Mouse (Mus musculus) retina, embryonic 14.5 days (tissue): Measurements from ENCODE around the gene Lin37.

Experiments
- DNase-seq: peaks from one replicate; pipeline ENCODE4 v3.0.0-alpha.2; 2015; ENCODE audit warnings: low spot score

Lin37 gene

GRCm38 (mm10) chr7:30552102-30553020 lies 7.3 kb downstream of the Lin37 start, which contains the start of the genes Hspb6 and Proser3:
TSS of gene Hspb6 (plus strand) at chr7:30552178.
TSS of gene Proser3 (minus strand) at chr7:30552299.
- DNase-seq, result peak; percentile 99

- peak; percentile 82 for DNase-seq
These were observed 8.1 kb downstream of the Lin37 start for GRCm38 (mm10) chr7:30551445-30552101.

- no peak for DNase-seq
These were observed 9.0 kb downstream of the Lin37 start for GRCm38 (mm10) chr7:30550603-30551002.

- no peak for DNase-seq
These were observed 9.8 kb downstream of the Lin37 start for GRCm38 (mm10) chr7:30549880-30550279.

- DNase-seq, result no peak
These were observed 15.3 kb downstream of the Lin37 start for GRCm38 (mm10) chr7:30544327-30544726.

- no peak for DNase-seq
These were observed 19.1 kb downstream of the Lin37 start for GRCm38 (mm10) chr7:30540572-30540971.

- peak; percentile 99 for DNase-seq
These were observed 24.7 kb downstream of the Lin37 start, which contains the start of gene Arhgap33 for GRCm38 (mm10) chr7:30534633-30535577. TSS of gene Arhgap33 (minus strand) at chr7:30535060.

GRCm38 (mm10) chr7:30533941-30534632 lies 25.6 kb downstream of the Lin37 start:
- DNase-seq, result peak; percentile 41

GRCm38 (mm10) chr7:30532931-30533330 lies 26.7 kb downstream of the Lin37 start:
- peak; percentile 74 for DNase-seq

- no peak for DNase-seq
These were observed 28.3 kb downstream of the Lin37 start for GRCm38 (mm10) chr7:30531291-30531815.

- no peak for DNase-seq
These were observed 32.7 kb downstream of the Lin37 start for GRCm38 (mm10) chr7:30526981-30527380.

- no peak for DNase-seq
These were observed 33.2 kb downstream of the Lin37 start for GRCm38 (mm10) chr7:30526399-30526798.

GRCm38 (mm10) chr7:30525954-30526353 lies 33.7 kb downstream of the Lin37 start:
- no peak for DNase-seq

GRCm38 (mm10) chr7:30524487-30524886 lies 35.2 kb downstream of the Lin37 start:
- no peak for DNase-seq

- no peak for DNase-seq
These were observed 36.8 kb downstream of the Lin37 start for GRCm38 (mm10) chr7:30522871-30523270.

GRCm38 (mm10) chr7:30520856-30521255 lies 38.8 kb downstream of the Lin37 start:
- DNase-seq, result no peak

- no peak for DNase-seq
These were observed 39.2 kb downstream of the Lin37 start for GRCm38 (mm10) chr7:30520396-30520795.

GRCm38 (mm10) chr7:30518325-30518724 lies 41.3 kb downstream of the Lin37 start:
- no peak for DNase-seq

- no peak for DNase-seq
These were observed 44.5 kb downstream of the Lin37 start for GRCm38 (mm10) chr7:30515003-30515760.

GRCm38 (mm10) chr7:30508061-30508460 lies 51.6 kb downstream of the Lin37 start:
- no peak for DNase-seq
